Mouse (Mus musculus): ENCODE data around the gene Gpx4.
"Not testable (repeated sequence)": the region's sequence is repeated elsewhere in the genome, so short reads cannot be mapped to it uniquely, and the experiment has no call there.

Gene Gpx4

GRCm38 (mm10) chr10:80023758-80024157 is 23.2 kb upstream of the Gpx4 start:
- DNase-seq (ENCODE audit: low spot score) = no peak

GRCm38 (mm10) chr10:80024229-80025043 is 22.5 kb upstream of the Gpx4 start:
- DNase-seq (ENCODE audit: low spot score) = no peak

DNA sequence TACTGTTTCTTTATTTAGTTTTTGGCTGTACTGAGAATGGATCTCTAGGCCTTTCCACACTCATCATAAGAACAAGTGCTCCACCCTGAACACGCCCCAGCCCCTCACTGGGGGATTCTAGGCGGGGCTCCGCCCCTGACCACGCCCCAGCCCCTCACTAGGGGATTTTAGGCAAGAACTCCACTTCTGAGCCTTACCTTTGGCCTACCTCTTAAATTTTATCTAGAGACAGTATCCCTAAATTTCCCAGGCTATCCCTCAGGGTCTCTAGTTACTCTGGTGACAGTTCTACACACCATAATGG is 22.0 kb upstream of the Gpx4 start:
- DNase-seq (ENCODE audit: low spot score) = no peak

GRCm38 (mm10) chr10:80025463-80025862 is 21.5 kb upstream of the Gpx4 start:
- DNase-seq (ENCODE audit: low spot score) = no peak

GRCm38 (mm10) chr10:80025889-80026288 is 21.1 kb upstream of the Gpx4 start:
- no peak for DNase-seq (ENCODE audit: low spot score)

DNA sequence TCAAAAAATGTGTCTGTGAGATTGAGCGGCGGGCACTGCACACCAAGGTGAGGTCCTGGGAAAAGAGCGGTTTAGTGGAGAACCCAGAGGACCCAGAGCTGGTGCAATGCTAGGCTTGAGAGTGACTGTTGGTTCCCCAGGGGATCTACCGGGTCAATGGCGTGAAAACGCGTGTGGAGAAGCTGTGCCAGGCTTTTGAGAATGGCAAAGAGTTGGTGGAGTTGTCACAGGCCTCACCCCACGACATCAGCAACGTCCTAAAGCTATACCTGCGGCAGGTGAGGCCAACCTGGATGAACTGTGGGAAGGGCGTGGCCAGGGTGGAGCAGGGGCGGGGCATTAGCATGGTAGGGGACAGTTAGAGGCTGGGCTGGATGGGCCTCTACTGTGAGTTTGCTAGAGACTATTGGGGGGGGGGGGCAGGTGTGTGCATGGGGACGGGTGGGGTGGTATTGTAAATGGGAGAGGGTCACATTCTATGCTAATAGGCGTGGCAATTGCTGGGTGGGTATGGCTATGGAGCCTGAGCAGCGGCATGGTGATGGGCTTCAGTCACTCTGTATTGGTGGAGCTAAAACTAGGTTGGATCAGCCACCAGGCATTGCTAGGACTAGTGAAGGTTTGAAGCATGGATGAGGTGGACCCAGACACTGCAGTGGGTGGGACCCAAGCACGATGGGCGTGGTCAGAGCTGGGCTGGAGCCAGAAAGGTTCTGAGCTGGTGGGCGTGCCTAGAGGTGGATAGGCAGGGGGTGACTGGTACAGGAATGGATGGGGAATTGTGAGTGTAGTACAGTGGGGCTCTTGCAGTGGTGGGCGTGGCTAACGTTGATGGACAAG is 19.1 kb upstream of the Gpx4 start:
- DNase-seq (ENCODE audit: low spot score) = no peak

- DNase-seq (ENCODE audit: low spot score) = no peak
Measured at GRCm38 (mm10) chr10:80028521-80028846, 18.5 kb upstream of the Gpx4 start.

- no peak for DNase-seq (ENCODE audit: low spot score)
Measured at GRCm38 (mm10) chr10:80030191-80030590, 16.8 kb upstream of the Gpx4 start.

DNA sequence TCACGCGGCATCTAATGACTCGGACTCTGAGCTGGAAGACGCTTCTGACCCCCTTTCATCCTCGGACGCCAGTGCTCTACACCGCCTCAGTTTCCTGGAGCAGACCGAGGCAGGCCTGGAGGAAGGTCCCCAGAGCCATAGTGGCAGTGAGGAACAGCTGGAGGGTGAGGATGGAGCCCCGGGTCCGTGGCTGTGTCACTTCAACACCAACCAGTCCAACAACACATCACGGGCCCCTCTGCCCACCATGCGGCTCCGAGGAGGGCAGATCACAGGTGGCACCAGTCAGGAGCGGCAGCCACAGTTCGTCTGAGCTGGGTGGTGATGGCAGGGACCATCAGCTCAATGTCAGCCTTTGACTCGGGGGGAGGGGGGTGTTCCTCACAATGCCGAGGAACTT is 16.2 kb upstream of the Gpx4 start:
- no peak for DNase-seq (ENCODE audit: low spot score)

DNA sequence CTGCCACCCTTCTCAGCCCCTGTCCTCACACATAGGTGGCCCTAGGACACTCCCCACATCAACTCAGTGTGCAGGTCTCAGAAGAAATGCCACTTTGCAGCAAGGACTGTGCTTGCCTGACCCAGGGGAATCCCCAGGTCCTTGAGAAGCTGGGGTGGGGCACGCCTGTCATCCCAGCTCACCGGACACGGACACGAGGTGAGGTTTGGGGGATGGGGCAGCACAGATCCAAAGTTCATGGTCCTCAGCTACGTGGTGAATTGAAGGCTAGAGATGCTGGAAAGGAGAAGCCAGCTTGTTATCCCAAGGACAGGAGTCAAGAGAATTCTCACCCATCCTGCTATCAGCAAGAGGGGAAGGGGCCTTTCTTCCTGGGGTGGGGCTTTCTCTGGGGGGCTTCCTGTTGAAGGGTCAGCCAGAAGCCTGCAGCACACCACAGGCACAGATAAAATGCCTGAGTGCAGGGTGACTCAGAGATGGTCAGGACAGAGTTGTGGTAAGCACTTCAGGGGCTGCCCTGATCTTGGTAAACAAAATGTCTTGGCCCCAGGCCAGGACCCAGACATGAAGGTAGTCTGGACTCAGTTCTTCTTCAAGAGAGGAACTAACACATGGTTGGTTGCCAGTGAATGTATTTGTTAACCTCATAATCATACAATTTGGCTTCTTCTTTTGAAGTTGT is 14.0 kb upstream of the Gpx4 start:
- peak; percentile 83 for DNase-seq (ENCODE audit: low spot score)

GRCm38 (mm10) chr10:80033511-80034391 is 13.2 kb upstream of the Gpx4 start:
- peak; percentile 57 for DNase-seq (ENCODE audit: low spot score)

- no peak for DNase-seq (ENCODE audit: low spot score)
Measured at GRCm38 (mm10) chr10:80035148-80035547, 11.8 kb upstream of the Gpx4 start.

DNA sequence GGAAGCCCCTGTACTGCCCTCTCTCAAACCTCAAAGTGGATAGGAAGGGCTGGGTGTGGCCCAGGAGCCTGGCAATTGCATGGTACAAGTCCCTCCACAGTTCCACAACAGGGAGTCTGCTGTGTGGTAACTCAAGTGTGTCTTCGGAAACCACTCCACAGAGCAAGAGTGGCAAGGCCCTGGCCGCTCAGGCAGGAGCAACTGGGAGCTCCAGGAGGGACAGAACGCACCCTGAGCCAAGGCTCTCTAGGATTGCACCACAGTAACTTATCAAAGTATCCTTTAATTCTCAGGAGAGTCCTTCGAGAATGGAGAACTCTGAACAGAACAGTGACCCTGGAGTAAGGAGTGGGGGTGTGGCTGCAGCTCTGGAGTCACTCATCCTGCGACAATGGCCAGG is 11.3 kb upstream of the Gpx4 start:
- no peak for DNase-seq (ENCODE audit: low spot score)

DNA sequence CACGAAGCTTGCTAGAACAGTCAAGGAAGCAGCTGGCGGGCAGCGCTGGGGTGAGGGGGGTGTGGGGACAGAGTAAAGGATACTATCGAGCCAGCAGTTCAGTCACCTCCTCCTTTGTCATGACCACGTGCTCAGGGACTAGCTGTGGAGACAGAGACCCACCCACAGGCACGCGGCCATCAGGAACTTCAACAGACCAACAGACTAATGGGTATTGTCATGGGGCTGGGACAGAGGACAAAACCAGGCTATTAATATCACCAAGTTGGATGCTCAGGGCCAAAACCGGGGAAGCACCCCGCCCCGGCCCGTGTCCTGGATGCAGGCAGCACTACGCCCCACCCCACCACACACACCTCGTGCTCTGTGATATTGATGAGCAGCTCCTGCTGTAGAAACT is 10.1 kb upstream of the Gpx4 start:
- no peak for DNase-seq (ENCODE audit: low spot score)

DNA sequence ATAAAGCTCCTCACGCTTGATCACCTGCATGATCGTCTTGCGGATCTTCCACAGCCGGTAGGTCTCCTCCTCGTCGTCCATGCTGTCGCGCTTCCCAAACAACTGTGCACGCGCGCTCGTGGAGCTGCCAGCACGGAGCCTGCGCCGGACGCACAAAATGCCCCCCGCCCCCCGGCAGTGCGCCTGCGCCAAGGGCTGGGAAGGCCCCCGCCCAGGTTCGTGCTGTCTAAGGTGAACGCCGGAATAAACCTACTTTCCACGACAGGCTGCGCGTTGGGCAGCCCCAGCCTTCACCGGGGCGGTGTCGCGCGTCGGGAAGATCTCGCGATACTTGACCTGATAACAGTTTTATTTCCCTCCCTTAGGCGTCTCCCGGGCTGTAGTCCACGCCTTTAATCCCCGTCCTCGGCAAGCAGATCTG is 7.4 kb upstream of the Gpx4 start, which contains the start of gene Polr2e:
Polr2e (minus strand) TSS at position 237 of the 421 bp plus-strand sequence.
- peak; percentile 96 for DNase-seq (ENCODE audit: low spot score)

DNA sequence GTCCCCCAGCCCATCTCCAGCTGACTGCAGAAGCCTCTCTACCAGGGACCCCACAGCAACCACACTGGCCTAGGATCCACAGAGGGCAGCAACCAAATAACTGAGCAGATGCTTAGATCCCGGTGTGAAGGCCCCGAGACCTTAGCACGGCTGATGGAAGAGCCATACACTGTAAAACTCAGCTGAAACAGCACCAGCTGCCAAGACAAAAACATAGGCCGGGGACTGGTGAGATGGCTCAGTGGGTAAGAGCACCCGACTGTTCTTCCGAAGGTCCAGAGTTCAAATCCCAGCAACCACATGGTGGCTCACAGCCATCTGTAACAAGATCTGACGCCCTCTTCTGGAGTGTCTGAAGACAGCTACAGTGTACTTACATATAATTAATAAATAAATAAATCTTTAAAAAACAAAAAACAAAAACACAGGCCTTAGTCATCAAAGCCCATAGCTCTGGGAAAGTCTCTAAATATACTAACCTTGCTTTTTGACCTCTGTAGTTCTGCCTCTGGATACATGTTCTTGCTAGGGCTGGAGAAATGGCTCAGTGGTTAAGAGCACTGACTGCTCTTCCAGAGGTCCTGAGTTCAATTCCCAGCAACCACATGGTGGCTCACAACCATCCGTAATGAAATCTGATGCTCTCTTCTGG is 5.4 kb upstream of the Gpx4 start:
- DNase-seq (ENCODE audit: low spot score) = not testable (repeated sequence)

DNA sequence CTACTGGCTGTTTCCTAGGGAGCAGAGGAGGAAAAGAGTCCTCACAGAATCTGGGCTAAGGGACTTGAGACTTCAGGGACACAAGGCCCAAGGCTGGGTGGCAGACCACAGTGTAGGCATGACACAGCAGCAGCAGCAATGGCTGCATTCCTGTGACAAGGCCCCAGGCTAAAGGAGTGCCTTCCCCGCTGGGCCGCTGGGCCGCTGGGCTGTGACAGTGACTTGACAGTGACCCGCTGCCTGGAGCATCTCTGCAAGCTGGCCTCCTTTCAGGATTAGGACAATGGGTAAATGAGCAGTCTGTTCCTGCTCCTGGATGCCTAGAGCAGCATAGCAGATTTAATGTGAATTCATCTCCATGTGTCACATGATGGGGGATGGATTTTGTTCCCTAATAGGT is 2.9 kb upstream of the Gpx4 start:
- no peak for DNase-seq (ENCODE audit: low spot score)

DNA sequence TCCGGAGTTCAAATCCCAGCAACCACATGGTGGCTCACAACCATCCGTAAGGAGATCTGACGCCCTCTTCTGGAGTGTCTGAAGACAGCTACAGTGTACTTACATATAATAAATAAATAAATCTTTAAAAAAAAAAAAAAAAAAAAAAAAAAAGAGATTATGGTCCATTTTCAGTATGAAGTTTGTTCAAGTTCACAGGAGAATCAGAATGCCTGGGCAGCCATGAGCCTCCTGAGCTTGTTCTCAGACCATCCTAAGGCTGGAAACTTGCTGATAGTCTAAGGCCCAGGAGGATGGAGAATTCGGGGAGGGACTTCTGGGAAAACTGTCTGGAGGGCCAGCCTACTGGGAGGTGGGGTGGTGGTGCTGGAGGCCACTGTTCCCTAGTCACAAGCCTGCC is 1.6 kb upstream of the Gpx4 start:
- not testable (repeated sequence) for DNase-seq (ENCODE audit: low spot score)

DNA sequence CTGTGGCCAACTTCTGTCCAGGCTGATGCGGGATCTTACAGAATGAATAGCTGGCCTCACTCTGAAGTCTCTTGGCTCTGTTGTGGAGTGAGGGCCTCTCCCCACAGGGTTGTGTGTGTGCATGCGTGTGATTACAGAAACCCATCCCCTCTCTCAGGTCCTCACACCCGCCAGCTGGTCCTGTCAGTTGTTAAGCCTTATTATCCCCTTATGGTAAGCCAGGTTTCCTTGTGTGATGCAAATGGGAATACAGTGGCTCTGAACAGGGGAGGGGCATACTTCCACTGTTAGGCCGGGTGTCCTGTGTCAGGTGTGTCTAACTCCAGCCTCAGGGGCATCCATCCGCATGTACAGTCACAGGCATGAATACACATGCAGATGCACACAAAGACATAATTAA is 1.2 kb upstream of the Gpx4 start:
- no peak for DNase-seq (ENCODE audit: low spot score)

GRCm38 (mm10) chr10:80048396-80048795 is 1.4 kb downstream of the Gpx4 start:
- no peak for DNase-seq (ENCODE audit: low spot score)

- no peak for DNase-seq (ENCODE audit: low spot score)
Measured at GRCm38 (mm10) chr10:80048834-80049233, 1.9 kb downstream of the Gpx4 start.

Measured in urinary bladder, postnatal 14 days (tissue).